Mouse (Mus musculus) adipocyte (in vitro differentiated cells): ENCODE measurements around the gene Ttc24.
A peak's percentile ranks its signal among the peaks of the same experiment; 100 is the strongest.

Experiments used
- DNase-seq: peaks from one replicate; pipeline ENCODE4 v3.0.0-alpha.2; 2016; ENCODE audit warnings: low spot score

The Ttc24 gene

GRCm38 (mm10) chr3:88078204-88078603, at the start of gene Ttc24:
Gene Ttc24, minus strand, starts transcription at chr3:88078304.
- DNase-seq = no peak

- DNase-seq = no peak
These were observed 49.5 kb upstream of the Ttc24 start for GRCm38 (mm10) chr3:88127636-88128035.

GRCm38 (mm10) chr3:88126181-88126580, 48.1 kb upstream of the Ttc24 start:
- no peak for DNase-seq

- DNase-seq = no peak
These were observed 47.1 kb upstream of the Ttc24 start for GRCm38 (mm10) chr3:88125195-88125594.

- DNase-seq = no peak
These were observed 43.3 kb upstream of the Ttc24 start for GRCm38 (mm10) chr3:88121164-88122131.

- DNase-seq = no peak
These were observed 42.1 kb upstream of the Ttc24 start for GRCm38 (mm10) chr3:88120117-88120651.

GRCm38 (mm10) chr3:88114396-88114795, 36.3 kb upstream of the Ttc24 start:
- no peak for DNase-seq

- no peak for DNase-seq
These were observed 31.0 kb upstream of the Ttc24 start for GRCm38 (mm10) chr3:88109126-88109525.

GRCm38 (mm10) chr3:88106126-88106525, 28.0 kb upstream of the Ttc24 start:
- no peak for DNase-seq

- no peak for DNase-seq
These were observed 24.5 kb upstream of the Ttc24 start for GRCm38 (mm10) chr3:88102611-88103010.

GRCm38 (mm10) chr3:88102196-88102595, 24.1 kb upstream of the Ttc24 start:
- DNase-seq = no peak

GRCm38 (mm10) chr3:88101736-88102135, 23.6 kb upstream of the Ttc24 start:
- no peak for DNase-seq

- DNase-seq = no peak
These were observed 22.1 kb upstream of the Ttc24 start for GRCm38 (mm10) chr3:88100251-88100650.

- no peak for DNase-seq
These were observed 19.6 kb upstream of the Ttc24 start for GRCm38 (mm10) chr3:88097666-88098065.

- no peak for DNase-seq
These were observed 16.0 kb upstream of the Ttc24 start for GRCm38 (mm10) chr3:88094126-88094525.

GRCm38 (mm10) chr3:88090616-88091015, 12.5 kb upstream of the Ttc24 start:
- no peak for DNase-seq

GRCm38 (mm10) chr3:88090106-88090505, 12.0 kb upstream of the Ttc24 start:
- DNase-seq = no peak

- DNase-seq = peak; percentile 49
These were observed 9.6 kb upstream of the Ttc24 start for GRCm38 (mm10) chr3:88087688-88088087.

- DNase-seq = no peak
These were observed 7.4 kb upstream of the Ttc24 start for GRCm38 (mm10) chr3:88085459-88085858.

GRCm38 (mm10) chr3:88084001-88084400, 5.9 kb upstream of the Ttc24 start:
- DNase-seq = no peak

- DNase-seq = no peak
These were observed 4.6 kb upstream of the Ttc24 start for GRCm38 (mm10) chr3:88082663-88083062.

GRCm38 (mm10) chr3:88082224-88082618, 4.1 kb upstream of the Ttc24 start:
- no peak for DNase-seq
